Mouse (Mus musculus) embryonic facial prominence, embryonic 10.5 days (tissue): ENCODE measurements around the gene Ppp1r27. TPM values are rescaled to one million over a fixed set of nuclear protein-coding genes. Genes with fewer than 3 reads are reported as not detected.
"Not testable (repeated sequence)": the region's sequence is repeated elsewhere in the genome, so short reads cannot be mapped to it uniquely, and the experiment has no call there.

Experiments used
- DNase-seq: peaks from one replicate; pipeline ENCODE4 v3.0.0-alpha.2; 2017; ENCODE audit warnings: low spot score
- H3K27ac ChIP-seq: fragments of 300-500 bp; sonication (generic); replicated peaks from 2 replicates; pipeline ENCODE4 v1.5.1; 2016; ENCODE audit warnings: mild to moderate bottlenecking
- H3K27me3 ChIP-seq: fragments of 300-500 bp; sonication (generic); replicated peaks from 2 replicates; pipeline ENCODE4 v1.6.1; 2016; ENCODE audit warnings: low read depth, mild to moderate bottlenecking; ENCODE audit not compliant: poor library complexity, severe bottlenecking
- H3K36me3 ChIP-seq: fragments of 300-500 bp; sonication (generic); replicated peaks from 2 replicates; pipeline ENCODE4 v1.6.1; 2016; ENCODE audit warnings: mild to moderate bottlenecking, moderate library complexity
- H3K4me1 ChIP-seq: fragments of 300-500 bp; sonication (generic); 2 replicates; pipeline ENCODE4 v1.6.1; 2016
- H3K4me3 ChIP-seq: fragments of 300-500 bp; sonication (generic); 2 replicates; pipeline ENCODE4 v1.5.1; 2016; ENCODE audit warnings: mild to moderate bottlenecking, moderate library complexity
- H3K9me3 ChIP-seq: fragments of 300-500 bp; sonication (generic); 2 replicates; pipeline ENCODE4 v1.6.1; 2016; ENCODE audit warnings: mild to moderate bottlenecking
- WGBS: fragments of 180-500 bp; shearing (Covaris S2); methylation state at CpG from one replicate; pipeline ENCODE4 v1.1.7; 2016; 5-methylcytosine and 5-hydroxymethylcytosine counted together
- polyA plus RNA-seq: library from polyadenylated mRNA; unstranded; fragments of >200 nt; fragmentation: Nextera tagmentation; extraction: Ambion mirVana; gene quantifications from 2 replicates; pipeline ENCODE4 v1.2.1, GENCODE M21; 2016

The Ppp1r27 gene
- polyA plus RNA-seq, 1 experiment from 2014 or later: not detected

- Histone ChIP-seq H3K27me3 (0 out of 2 replicates have a peak, but pooled peaks cover 4% of the 10 kb centered on the region), H3K36me3 (no peaks in the 10 kb centered on the region), H3K27ac (no peak overlapping the region), H3K4me3 (peak overlapping the region; percentile 29; the same call in 1 of the 2 replicates), H3K4me1 (peaks cover 30% of the 10 kb centered on the region), H3K9me3 (no peaks in the 10 kb centered on the region)
- WGBS: 16% methylated on average over 17 of the region's 17 CpGs
- DNase-seq: peak; percentile 90
Observed at GRCm38 (mm10) chr11:120515611-120516010, 35.3 kb downstream of the Ppp1r27 start.

DNA sequence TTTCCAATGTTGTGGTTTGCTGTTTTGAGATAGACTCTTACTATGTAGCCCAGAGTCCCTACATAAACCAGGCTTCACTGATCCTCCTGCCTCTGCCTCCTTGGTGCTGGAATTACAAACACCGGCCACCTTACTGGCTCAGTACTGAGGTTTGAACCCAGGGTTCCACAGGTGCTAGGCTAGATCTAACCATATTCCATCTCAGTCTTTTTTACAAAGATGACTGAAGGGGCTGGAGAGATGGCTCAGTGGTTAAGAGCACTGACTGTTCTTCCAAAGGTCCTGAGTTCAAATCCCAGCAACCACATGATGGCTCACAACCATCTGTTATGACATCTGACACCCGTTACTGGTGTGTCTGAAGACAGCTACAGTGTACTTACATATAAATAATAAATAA, 36.7 kb downstream of the Ppp1r27 start:
- H3K36me3 ChIP-seq, H3K4me3 ChIP-seq, H3K27me3 ChIP-seq, DNase-seq, H3K9me3 ChIP-seq, H3K27ac ChIP-seq: not testable (repeated sequence)
- peaks cover 29% of the 10 kb centered on the region for H3K4me1 ChIP-seq
- WGBS: 90% methylated on average over 2 of the region's 2 CpGs

GRCm38 (mm10) chr11:120512790-120513453, 38.0 kb downstream of the Ppp1r27 start:
- H3K4me3 ChIP-seq: no peak overlapping the region
- no peak overlapping the region for H3K27ac ChIP-seq
- no peaks in the 10 kb centered on the region for H3K9me3 ChIP-seq
- WGBS: 44% methylated on average over 6 of the region's 6 CpGs
- peaks cover 29% of the 10 kb centered on the region for H3K4me1 ChIP-seq
- no peaks in the 10 kb centered on the region for H3K36me3 ChIP-seq
- 0 out of 2 replicates have a peak, but pooled peaks cover 4% of the 10 kb centered on the region for H3K27me3 ChIP-seq
- no peak for DNase-seq

DNA sequence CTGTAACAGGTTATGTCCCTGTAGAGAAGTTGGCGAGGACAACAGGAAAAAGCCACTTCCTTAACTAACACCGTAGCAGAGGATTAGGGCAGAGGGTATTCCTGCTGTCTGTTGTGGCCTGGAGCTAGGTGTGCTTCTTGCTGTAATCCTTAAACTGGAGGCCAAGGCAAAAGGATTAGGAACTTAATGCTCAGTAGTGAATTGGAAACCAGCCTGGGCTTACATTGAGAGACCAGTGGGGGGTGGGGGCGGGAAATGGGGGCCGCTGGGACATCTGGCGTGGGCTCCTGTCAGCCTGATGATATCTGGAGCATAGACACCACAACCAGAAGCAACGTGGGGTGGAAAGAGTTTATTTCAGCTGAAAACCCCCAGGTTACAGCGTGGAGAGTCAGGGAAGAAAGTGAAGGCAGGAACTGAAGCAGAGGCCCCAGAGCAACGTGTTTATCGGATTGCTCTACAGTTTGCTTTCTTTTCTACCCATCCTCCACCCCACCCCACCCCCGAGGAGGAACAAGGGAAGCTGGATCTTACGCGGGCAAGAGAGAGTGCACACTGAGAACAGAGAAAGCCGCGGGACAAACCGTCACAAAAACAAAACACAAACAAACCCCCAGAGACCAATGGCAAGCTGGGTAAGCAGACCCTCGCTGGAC, 40.4 kb downstream of the Ppp1r27 start:
- Histone ChIP-seq H3K9me3 (no peaks in the 10 kb centered on the region), H3K4me3 (peak overlapping the region; percentile 48), H3K27me3 (0 out of 2 replicates have a peak, but pooled peaks cover 4% of the 10 kb centered on the region), H3K36me3 (no peaks in the 10 kb centered on the region), H3K4me1 (peaks cover 29% of the 10 kb centered on the region), H3K27ac (peak overlapping the region; percentile 78)
- 4% methylated on average over 16 of the region's 16 CpGs for whole genome bisulfite sequencing
- peak; percentile 39 for DNase-seq

- Histone ChIP-seq H3K27me3 (0 out of 2 replicates have a peak, but pooled peaks cover 4% of the 10 kb centered on the region), H3K9me3 (no peaks in the 10 kb centered on the region), H3K27ac (no peak overlapping the region), H3K4me1 (peaks cover 29% of the 10 kb centered on the region), H3K4me3 (peak overlapping the region; percentile 48), H3K36me3 (no peaks in the 10 kb centered on the region)
- DNase-seq: peak; percentile 10
- 27% methylated on average over 4 of the region's 4 CpGs for WGBS
Observed at GRCm38 (mm10) chr11:120509940-120510339, 41.0 kb downstream of the Ppp1r27 start.

GRCm38 (mm10) chr11:120508290-120508870, 42.6 kb downstream of the Ppp1r27 start:
- Histone ChIP-seq H3K9me3 (no peaks in the 10 kb centered on the region), H3K4me1 (peaks cover 29% of the 10 kb centered on the region), H3K36me3 (no peaks in the 10 kb centered on the region), H3K27ac (no peak overlapping the region), H3K4me3 (no peak overlapping the region), H3K27me3 (0 out of 2 replicates have a peak, but pooled peaks cover 4% of the 10 kb centered on the region)
- WGBS: 92% methylated on average over 9 of the region's 9 CpGs
- DNase-seq: peak; percentile 7

- peaks cover 23% of the 10 kb centered on the region for H3K4me1 ChIP-seq
- 86% methylated on average over 13 of the region's 13 CpGs for WGBS
- H3K27me3 ChIP-seq: 0 out of 2 replicates have a peak, but pooled peaks cover 4% of the 10 kb centered on the region
- H3K9me3 ChIP-seq: no peaks in the 10 kb centered on the region
- peak; percentile 7 for DNase-seq
- H3K4me3 ChIP-seq: no peak overlapping the region
- no peaks in the 10 kb centered on the region for H3K36me3 ChIP-seq
- H3K27ac ChIP-seq: no peak overlapping the region
Observed at GRCm38 (mm10) chr11:120507611-120508289, 43.2 kb downstream of the Ppp1r27 start.

DNA sequence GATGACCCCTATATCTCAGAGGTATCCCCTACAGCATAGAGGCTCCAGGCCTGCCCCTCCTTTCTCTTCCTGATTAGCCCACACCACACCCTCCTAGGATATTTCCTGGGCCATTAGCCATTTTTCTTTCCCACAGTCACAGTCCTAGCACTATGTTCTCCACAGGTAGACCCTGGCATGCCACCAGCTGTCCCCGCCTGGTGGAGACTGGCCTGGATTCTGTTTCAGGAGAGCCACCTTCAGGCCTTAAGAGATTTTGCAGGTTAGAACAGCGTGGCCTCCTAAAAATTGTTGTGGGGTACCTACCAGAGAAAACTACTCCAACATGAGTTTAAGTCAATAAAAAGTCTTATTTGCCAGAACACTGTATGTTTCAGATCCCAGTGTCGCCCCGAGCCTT, 44.0 kb downstream of the Ppp1r27 start:
- DNase-seq: peak; percentile 15
- 63% methylated on average over 4 of the region's 4 CpGs for WGBS
- H3K27ac ChIP-seq: no peak overlapping the region
- H3K36me3 ChIP-seq: no peaks in the 10 kb centered on the region
- H3K27me3 ChIP-seq: 0 out of 2 replicates have a peak, but pooled peaks cover 4% of the 10 kb centered on the region
- peaks cover 21% of the 10 kb centered on the region for H3K4me1 ChIP-seq
- H3K4me3 ChIP-seq: no peak overlapping the region
- no peaks in the 10 kb centered on the region for H3K9me3 ChIP-seq

DNA sequence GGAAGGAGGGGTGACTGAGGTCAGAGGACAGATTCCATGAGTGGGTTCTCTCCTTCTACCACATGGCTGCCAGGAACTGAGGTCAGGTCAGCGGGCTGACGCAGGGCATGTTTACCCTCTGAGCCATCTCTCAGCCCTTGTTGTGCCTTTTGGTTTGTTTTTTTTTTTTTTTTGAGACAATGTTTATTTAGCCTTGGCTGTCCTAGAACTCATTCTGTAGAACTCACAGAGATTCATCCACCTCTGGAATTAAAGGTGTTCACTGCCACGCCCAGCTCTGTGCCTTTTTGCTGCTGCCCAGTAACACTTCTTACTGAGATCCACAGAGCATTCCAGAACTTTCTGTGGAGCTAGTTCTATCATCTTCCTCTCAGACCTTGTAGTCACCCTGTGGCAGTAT, 45.3 kb downstream of the Ppp1r27 start:
- no peak for DNase-seq
- Histone ChIP-seq H3K27me3 (no peaks in the 10 kb centered on the region), H3K36me3 (no peaks in the 10 kb centered on the region), H3K4me1 (peaks cover 14% of the 10 kb centered on the region), H3K27ac (no peak overlapping the region), H3K4me3 (no peak overlapping the region), H3K9me3 (no peaks in the 10 kb centered on the region)
- 86% methylated on average over 3 of the region's 3 CpGs for WGBS

GRCm38 (mm10) chr11:120501701-120502100, 49.2 kb downstream of the Ppp1r27 start:
- peak; percentile 7 for DNase-seq
- Histone ChIP-seq H3K27me3 (no peaks in the 10 kb centered on the region), H3K36me3 (peaks cover 32% of the 10 kb centered on the region), H3K9me3 (no peaks in the 10 kb centered on the region), H3K4me1 (peaks cover 6% of the 10 kb centered on the region; the same call in 1 of the 2 replicates), H3K4me3 (no peak overlapping the region), H3K27ac (no peak overlapping the region)
- WGBS: 94% methylated on average over 4 of the region's 4 CpGs

DNA sequence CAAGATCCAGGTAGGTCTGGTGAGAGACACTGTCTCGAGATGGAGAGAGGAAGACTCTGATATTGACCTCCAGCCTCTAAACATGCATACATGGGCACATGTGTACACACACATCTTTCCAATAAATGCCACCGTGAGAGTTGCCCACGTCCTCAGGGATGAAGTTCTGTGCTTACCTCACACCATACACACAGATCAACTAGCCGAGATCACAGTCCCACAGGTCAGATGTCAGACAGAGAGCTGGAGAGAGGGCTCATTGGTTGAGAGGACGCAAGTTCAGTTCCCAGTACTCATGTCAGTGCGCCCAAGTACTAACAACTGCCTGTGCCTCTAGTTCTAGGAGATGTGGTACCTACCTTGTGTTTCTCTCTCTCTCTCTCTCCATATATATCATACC, 49.9 kb downstream of the Ppp1r27 start:
- Histone ChIP-seq H3K27ac (no peak overlapping the region), H3K4me3 (no peak overlapping the region), H3K27me3 (no peaks in the 10 kb centered on the region), H3K36me3 (peaks cover 39% of the 10 kb centered on the region), H3K4me1 (peaks cover 6% of the 10 kb centered on the region; the same call in 1 of the 2 replicates), H3K9me3 (no peaks in the 10 kb centered on the region)
- 69% methylated on average over 6 of the region's 6 CpGs for WGBS
- peak; percentile 11 for DNase-seq

GRCm38 (mm10) chr11:120500357-120500756, 50.6 kb downstream of the Ppp1r27 start:
- Histone ChIP-seq H3K27me3 (no peaks in the 10 kb centered on the region), H3K36me3 (peaks cover 46% of the 10 kb centered on the region), H3K9me3 (no peaks in the 10 kb centered on the region), H3K4me1 (peaks cover 6% of the 10 kb centered on the region; the same call in 1 of the 2 replicates), H3K4me3 (no peak overlapping the region), H3K27ac (no peak overlapping the region)
- DNase-seq: peak; percentile 12
- WGBS: 19% methylated on average over 3 of the region's 3 CpGs
